Mouse (Mus musculus) gonadal fat pad, adult 2 months (tissue): ENCODE results near the gene Gopc. TPM values are rescaled to one million over a fixed set of nuclear protein-coding genes. Genes with fewer than 3 reads are reported as not detected.
"Not testable (repeated sequence)": the region's sequence is repeated elsewhere in the genome, so short reads cannot be mapped to it uniquely, and the experiment has no call there.

ENCODE experiments used
- DNase-seq: peaks from one replicate; pipeline ENCODE4 v3.0.0-alpha.2; 2012; ENCODE audit warnings: low read depth
- polyA plus RNA-seq: library from polyadenylated mRNA; depleted of rRNA; stranded (reverse); fragments of >200 nt; gene quantifications from 2 replicates; pipeline ENCODE4 v1.2.3, GENCODE M21; 2012; rRNA removed

The Gopc gene
- polyA plus RNA-seq, 1 experiment, result 11.9 TPM

DNA sequence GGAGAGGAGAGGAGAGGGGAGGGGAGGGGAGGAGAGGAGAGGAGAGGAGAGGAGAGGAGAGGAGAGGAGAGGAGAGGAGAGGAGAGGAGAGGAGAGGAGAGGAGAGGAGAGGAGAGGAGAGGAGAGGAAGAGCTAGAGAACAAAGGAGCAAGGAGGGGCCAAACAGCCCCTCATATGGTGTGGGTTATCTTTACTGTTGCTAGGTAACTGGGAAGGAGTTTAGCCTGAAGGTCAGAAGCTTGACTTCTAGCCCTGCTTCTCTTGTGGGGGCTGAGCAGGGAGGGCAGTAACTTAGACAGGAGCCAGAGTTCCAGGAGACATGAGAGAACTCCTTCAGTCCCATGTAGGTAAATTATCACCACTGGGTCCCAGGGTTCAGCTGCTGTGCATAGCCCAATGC lies 83.4 kb downstream of the Gopc start:
- not testable (repeated sequence) for DNase-seq

DNA sequence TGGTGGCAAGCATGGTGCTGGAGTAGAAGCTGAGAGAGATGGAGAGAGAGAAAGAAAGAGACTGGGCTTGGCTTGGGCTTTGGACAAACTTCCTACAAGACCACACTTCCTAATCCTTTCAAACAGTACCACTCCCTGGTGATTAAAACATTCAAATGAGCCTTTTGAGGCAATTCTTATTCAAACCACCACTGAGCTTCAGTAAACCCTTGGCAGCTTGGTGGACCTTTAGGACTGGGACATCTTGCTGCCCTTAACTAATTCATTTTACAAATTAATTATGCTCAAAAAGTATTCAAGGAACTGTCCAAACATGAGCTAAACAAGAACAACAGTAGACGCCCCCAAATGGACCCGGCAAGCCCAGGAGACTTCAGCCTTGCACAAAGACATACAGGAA lies 86.0 kb downstream of the Gopc start:
- no peak for DNase-seq

DNA sequence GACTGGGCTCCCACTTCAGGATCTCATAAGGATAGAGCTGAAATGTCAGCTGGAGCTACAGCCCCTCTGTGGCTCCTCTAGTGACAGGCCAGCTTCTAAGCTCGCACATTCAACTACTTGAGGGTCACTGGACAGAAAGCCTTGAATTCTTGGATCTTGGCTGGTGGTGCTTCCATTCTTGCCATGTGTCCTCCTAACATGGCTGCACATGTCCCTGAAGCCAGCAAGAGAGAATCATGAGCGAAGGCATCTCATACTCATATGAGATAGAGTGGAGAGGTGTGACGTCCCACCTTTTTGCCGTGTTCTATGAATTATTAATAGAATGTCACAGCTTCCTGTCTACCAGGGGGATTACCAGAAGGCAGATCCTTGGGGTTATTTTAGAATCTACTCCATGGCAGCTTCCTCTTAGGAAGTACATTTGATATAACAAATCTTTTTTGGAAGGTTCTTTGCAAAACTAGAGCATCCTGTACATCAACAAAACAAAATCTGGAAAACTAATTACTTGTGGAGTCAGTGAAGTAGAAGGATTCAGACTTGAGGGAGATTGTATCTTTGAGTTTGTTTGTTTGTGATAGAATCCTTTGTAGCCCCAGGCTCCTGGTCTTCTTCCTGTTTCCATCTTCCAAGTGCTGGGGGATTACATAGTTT lies 87.9 kb downstream of the Gopc start:
- DNase-seq, result no peak

DNA sequence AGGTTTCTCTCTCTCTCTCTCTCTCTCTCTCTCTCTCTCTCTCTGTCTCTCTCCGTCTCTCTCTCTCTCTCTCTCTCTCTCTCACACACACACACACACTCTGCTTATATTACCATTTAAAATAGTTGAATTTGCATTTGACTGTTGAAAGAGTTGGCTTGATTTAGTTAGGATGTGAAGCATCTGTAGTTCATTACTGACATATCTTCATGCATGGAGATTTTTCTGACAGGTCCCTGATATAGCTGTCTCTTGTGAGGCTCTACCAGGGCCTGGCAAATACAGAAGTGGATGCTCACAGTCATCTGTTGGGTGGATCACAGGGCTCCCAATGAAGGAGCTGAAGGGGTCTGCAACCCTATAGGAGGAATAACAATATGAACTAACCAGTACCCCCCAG lies 89.5 kb downstream of the Gopc start:
- DNase-seq, result not testable (repeated sequence)

DNA sequence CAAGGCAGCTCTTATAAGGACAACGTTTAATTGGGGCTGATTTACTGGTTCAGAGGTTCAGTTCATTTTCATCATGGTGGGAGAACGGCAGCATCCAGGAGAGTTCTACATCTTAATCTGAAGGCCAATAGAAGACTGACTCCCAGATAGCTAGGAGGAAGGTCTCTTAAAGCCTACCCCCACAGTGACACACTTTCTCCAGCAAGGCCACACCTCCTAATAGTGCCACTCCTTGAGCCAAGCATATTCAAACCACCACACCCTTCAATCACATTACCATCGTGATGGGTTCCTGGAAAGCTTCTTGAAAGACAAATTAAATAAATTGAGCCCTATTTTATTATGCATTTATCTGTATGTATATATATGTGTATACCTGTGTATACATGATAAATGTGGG lies 92.7 kb downstream of the Gopc start:
- no peak for DNase-seq

DNA sequence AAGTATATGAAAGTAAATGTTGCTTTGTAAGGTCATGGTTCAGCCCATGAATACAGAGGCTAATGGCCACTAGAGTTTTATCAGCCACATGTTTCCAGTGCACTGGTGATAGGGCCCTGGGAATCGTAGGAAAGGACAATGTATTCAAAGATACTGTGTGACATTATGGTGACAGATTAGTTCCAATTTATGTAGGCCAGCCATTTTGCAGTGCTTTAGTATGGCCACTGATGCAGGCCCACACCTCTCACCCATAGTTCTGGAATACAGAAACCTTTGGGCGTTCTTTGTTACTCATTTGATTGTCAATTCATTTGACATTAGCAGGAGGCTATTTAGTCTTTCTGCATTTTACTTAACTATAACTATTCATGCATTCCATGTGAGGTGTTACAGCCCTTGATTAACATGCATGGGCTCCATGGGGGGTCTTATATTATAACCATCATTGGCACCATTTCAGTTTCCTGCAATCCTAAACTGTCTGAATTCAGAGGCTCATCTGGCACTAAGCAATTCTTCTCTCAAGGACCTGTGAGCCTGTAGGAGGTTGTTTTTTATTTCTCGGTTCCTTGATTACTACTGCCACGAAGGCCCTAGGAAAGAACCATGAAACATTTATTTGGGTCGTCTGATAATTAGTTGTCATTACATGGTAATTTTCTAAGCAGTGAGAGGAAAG lies 93.9 kb downstream of the Gopc start:
- no peak for DNase-seq

Other genes starting within 250 kb of the Gopc start
- 17.4 and 25.3 TPM in 2 replicates for gene Ros1, start 186.9 kb downstream of the Gopc start, polyA plus RNA-seq
- gene Dcbld1, start 148.5 kb downstream of the Gopc start, polyA plus RNA-seq, result 6.0 and 7.9 TPM in 2 replicates
- not detected in 2 replicates for gene Gm26741, start 23.4 kb downstream of the Gopc start, polyA plus RNA-seq
- 0.62 and 1.2 TPM in 2 replicates for gene Nepn, start 6.8 kb upstream of the Gopc start, polyA plus RNA-seq
- 15.0 and 18.6 TPM in 2 replicates for gene Nus1, start 35.4 kb upstream of the Gopc start, polyA plus RNA-seq